Mouse (Mus musculus) brain, embryonic 14.5 days (tissue): Measurements from ENCODE around the gene Disp1. TPM values are rescaled to one million over a fixed set of nuclear protein-coding genes. Genes with fewer than 3 reads are reported as not detected.

ENCODE experiments used
- DNase-seq: peaks from one replicate; pipeline ENCODE4 v3.0.0-alpha.2; 2011; ENCODE audit warnings: low read depth
- CTCF ChIP-seq: fragments of 200-500 bp; IDR thresholded peaks from 2 replicates; pipeline ENCODE4 v1.5.1; 2012; ENCODE audit warnings: inconsistent platforms, mild to moderate bottlenecking, moderate library complexity, borderline replicate concordance; ENCODE audit not compliant: insufficient read depth, insufficient read length; ENCODE audit errors: extremely low read depth
- POLR2A ChIP-seq: fragments of 200-500 bp; IDR thresholded peaks from 2 replicates; pipeline ENCODE4 v1.6.1; 2012; ENCODE audit warnings: mild to moderate bottlenecking, inconsistent platforms, borderline replicate concordance; ENCODE audit not compliant: poor library complexity, insufficient read depth, insufficient read length, severe bottlenecking; ENCODE audit errors: extremely low read depth
- polyA plus RNA-seq: library from polyadenylated mRNA; depleted of rRNA; stranded (reverse); fragments of >200 nt; gene quantifications from 2 replicates; pipeline ENCODE4 v1.2.3, GENCODE M21; 2012

Gene Disp1
- polyA plus RNA-seq, 1 experiment, result 15.6 TPM

- TF ChIP-seq POLR2A, result no peak
- TF ChIP-seq CTCF, result no peak
Measured at GRCm38 (mm10) chr1:183194151-183194550, 27.2 kb downstream of the Disp1 start.

GRCm38 (mm10) chr1:183191398-183191797 is 29.9 kb downstream of the Disp1 start:
- no peak for DNase-seq
- TF ChIP-seq POLR2A, result no peak
- no peak for TF ChIP-seq CTCF

More at GRCm38 (mm10) chr1:183194151-183194550, 27.2 kb downstream of the Disp1 start:
- peak; percentile 37 for DNase-seq

GRCm38 (mm10) chr1:183190456-183190855 is 30.9 kb downstream of the Disp1 start:
- TF ChIP-seq POLR2A (no peak), CTCF (no peak)
- DNase-seq, result no peak

GRCm38 (mm10) chr1:183189014-183189662 is 32.2 kb downstream of the Disp1 start:
- no peak for TF ChIP-seq POLR2A
- no peak for TF ChIP-seq CTCF

GRCm38 (mm10) chr1:183188115-183189013 is 33.0 kb downstream of the Disp1 start:
- DNase-seq, result no peak
- TF ChIP-seq CTCF (no peak), POLR2A (no peak)

More at GRCm38 (mm10) chr1:183189014-183189662, 32.2 kb downstream of the Disp1 start:
- peak; percentile 37 for DNase-seq

GRCm38 (mm10) chr1:183185560-183185959 is 35.8 kb downstream of the Disp1 start:
- TF ChIP-seq POLR2A, result no peak
- no peak for TF ChIP-seq CTCF
- DNase-seq, result no peak

- no peak for DNase-seq
- TF ChIP-seq POLR2A, result no peak
- no peak for TF ChIP-seq CTCF
Measured at GRCm38 (mm10) chr1:183184681-183185080, 36.6 kb downstream of the Disp1 start.

- TF ChIP-seq CTCF, result no peak
- TF ChIP-seq POLR2A, result no peak
- peak; percentile 79 for DNase-seq
Measured at GRCm38 (mm10) chr1:183183565-183183964, 37.8 kb downstream of the Disp1 start.

GRCm38 (mm10) chr1:183182641-183183414 is 38.5 kb downstream of the Disp1 start:
- DNase-seq, result peak; percentile 68
- no peak for TF ChIP-seq CTCF
- TF ChIP-seq POLR2A, result no peak

- peak; percentile 87 for DNase-seq
- TF ChIP-seq POLR2A, result no peak
- no peak for TF ChIP-seq CTCF
Measured at GRCm38 (mm10) chr1:183181030-183181395, 40.3 kb downstream of the Disp1 start.
